Mouse (Mus musculus) C2C12 (cell line): ENCODE results near the gene Crebl2. TPM values are rescaled to one million over a fixed set of nuclear protein-coding genes. Genes with fewer than 3 reads are reported as not detected.

Experiments
- H3K27me3 ChIP-seq: one replicate; pipeline ENCODE4 v1.6.1; 2011; ENCODE audit not compliant: control insufficient read depth, insufficient read depth, insufficient read length
- H3K36me3 ChIP-seq: one replicate; pipeline ENCODE4 v1.6.1; 2011; ENCODE audit not compliant: control insufficient read depth, insufficient read depth
- H3K4me3 ChIP-seq: one replicate; pipeline ENCODE4 v1.5.1; 2011; ENCODE audit warnings: mild to moderate bottlenecking, control low read depth; ENCODE audit not compliant: poor library complexity, insufficient read depth, severe bottlenecking
- H3K79me2 ChIP-seq: one replicate; pipeline ENCODE4 v1.6.1; 2011; ENCODE audit not compliant: control insufficient read depth, insufficient read depth
- H3K79me3 ChIP-seq: one replicate; pipeline ENCODE4 v1.6.1; 2011; ENCODE audit warnings: low read depth, control low read depth
- H3ac ChIP-seq: one replicate; pipeline ENCODE3; 2011; ENCODE audit warnings: low read depth; ENCODE audit not compliant: control insufficient read depth, insufficient read length
- CEBPB ChIP-seq: IDR thresholded peaks from one replicate; pipeline ENCODE4 v1.6.1; 2011; ENCODE audit warnings: low read depth, mild to moderate bottlenecking, control low read depth, moderate library complexity
- CTCF ChIP-seq: IDR thresholded peaks from one replicate; pipeline ENCODE4 v1.5.1; 2011; ENCODE audit not compliant: control insufficient read depth, insufficient read depth, insufficient read length
- FOSL1 ChIP-seq: IDR thresholded peaks from one replicate; pipeline ENCODE4 v1.8.0; 2011; ENCODE audit warnings: mild to moderate bottlenecking, low read length; ENCODE audit not compliant: poor library complexity, insufficient read depth, severe bottlenecking
- MAX ChIP-seq: IDR thresholded peaks from one replicate; pipeline ENCODE4 v1.6.1; 2011; ENCODE audit warnings: mild to moderate bottlenecking, control low read depth
- MYOD1 ChIP-seq: IDR thresholded peaks from one replicate; pipeline ENCODE4 v1.6.1; 2011; ENCODE audit warnings: low read depth; ENCODE audit not compliant: control insufficient read depth, insufficient read length
- MYOG ChIP-seq: IDR thresholded peaks from one replicate; pipeline ENCODE4 v1.6.1; 2011; ENCODE audit not compliant: control insufficient read depth, insufficient read length; ENCODE audit errors: extremely low read depth
- USF1 ChIP-seq: IDR thresholded peaks from one replicate; pipeline ENCODE4 v1.6.1; 2011; ENCODE audit warnings: low read depth, mild to moderate bottlenecking, control low read depth, moderate library complexity
- polyA plus RNA-seq: library from polyadenylated mRNA; unstranded; fragments of >200 nt; fragmentation: generic; extraction: Trizol; gene quantifications from one replicate; pipeline ENCODE4 v1.2.1, GENCODE M21; 2012; ENCODE audit warnings: missing spikeins

Gene Crebl2
- polyA plus RNA-seq, 1 experiment = 0.74 TPM

DNA sequence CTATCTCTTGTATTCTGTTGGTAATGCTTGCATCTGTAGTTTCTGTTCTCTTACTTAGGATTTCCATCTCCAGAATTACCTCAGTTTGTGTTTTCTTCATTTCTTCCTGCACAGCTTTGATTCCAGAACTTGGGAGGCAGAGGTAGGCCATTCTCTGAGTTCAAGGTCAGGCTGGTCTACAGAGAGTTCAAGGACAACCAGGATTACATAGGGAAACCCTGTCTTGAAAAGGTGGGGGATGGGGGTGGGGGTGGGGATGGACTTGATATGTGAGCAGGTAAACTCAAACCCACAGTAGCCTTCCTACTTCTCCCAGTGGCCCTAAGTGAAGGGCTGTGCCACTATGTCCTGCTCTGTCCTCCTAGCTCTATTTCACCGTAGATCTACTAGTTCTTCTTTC, 16.9 kb upstream of the Crebl2 start:
- Histone ChIP-seq H3K4me3 (no peak overlapping the region), H3K36me3 (no peaks in the 10 kb centered on the region), H3K79me2 (no peaks in the 10 kb centered on the region), H3K27me3 (no peaks in the 10 kb centered on the region), H3K79me3 (no peaks in the 10 kb centered on the region), H3ac (no peak overlapping the region)
- TF ChIP-seq MAX (no peak), CEBPB (no peak), MYOG (no peak), USF1 (no peak), MYOD1 (no peak), FOSL1 (no peak)

DNA sequence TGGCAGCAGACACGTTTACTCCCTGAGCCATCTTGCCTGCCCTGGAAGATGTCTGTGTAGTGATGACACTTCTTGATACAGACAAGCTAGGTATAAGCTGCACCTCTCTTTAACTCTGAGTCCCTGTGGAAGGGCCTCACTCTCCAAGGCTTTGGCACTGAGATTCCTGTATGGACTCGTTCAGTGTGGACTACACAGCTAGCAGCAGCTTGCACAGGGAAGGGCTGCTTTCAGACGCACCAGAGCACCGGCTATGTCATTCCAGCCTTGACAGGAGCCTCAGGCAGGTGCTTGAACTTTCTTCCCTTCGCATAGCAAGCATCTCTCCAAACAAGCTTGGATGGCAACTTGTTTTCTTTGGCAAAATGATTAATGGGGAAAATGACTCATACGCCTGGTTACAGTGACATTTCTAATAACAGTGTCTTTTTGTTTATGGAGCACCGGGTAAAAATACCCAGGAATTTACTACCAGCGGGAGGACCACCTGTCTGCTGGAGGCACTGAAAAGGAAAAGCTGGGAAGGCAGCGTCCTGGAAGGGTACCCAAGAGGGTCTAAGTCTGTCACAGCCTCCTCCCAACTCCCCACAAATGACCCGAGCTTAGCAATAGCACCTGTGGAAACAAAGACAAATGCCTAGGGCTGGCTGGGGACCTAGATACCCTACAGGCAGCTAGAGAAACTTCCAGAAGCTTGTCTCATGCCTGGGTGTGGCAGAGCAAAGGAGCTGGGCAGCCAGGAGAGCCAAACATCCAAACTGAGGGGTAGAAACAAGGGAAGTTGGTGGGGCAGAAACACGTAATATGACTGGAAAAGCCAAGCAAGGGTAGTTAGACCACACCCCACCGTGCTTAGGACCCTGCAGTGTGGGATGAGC, 12.7 kb upstream of the Crebl2 start:
- H3K79me3 ChIP-seq = no peaks in the 10 kb centered on the region
- no peaks in the 10 kb centered on the region for H3K79me2 ChIP-seq
- no peak overlapping the region for H3K4me3 ChIP-seq
- H3K27me3 ChIP-seq = no peaks in the 10 kb centered on the region
- H3ac ChIP-seq = no peak overlapping the region
- H3K36me3 ChIP-seq = no peaks in the 10 kb centered on the region
- TF ChIP-seq MYOD1 (peak; percentile 31), MYOG (no peak), MAX (no peak), CTCF (no peak), FOSL1 (no peak)

DNA sequence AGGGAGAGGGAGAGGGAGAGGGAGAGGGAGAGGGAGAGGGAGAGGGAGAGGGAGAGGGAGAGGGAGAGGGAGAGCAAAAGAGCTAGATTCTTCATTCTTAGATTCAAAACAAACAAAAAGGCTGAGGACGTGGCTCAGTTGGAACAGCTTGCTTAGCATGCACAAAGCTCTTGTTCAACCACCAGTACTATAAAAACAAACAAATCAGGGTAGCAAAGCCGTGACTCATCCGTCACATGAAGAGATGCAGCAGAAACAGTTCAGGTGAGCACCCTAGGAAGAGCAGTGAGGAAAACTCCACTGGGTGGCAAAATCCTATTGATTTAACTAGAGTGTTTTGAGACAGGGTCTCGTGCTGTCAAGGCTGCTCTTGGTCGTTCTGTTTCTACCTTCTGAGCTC, 10.2 kb upstream of the Crebl2 start:
- H3K79me3 ChIP-seq = no peaks in the 10 kb centered on the region
- H3ac ChIP-seq = no peak overlapping the region
- no peaks in the 10 kb centered on the region for H3K27me3 ChIP-seq
- H3K4me3 ChIP-seq = no peak overlapping the region
- no peaks in the 10 kb centered on the region for H3K79me2 ChIP-seq
- TF ChIP-seq USF1 = no peak
- TF ChIP-seq MYOD1 = no peak
- TF ChIP-seq FOSL1 = no peak
- no peak for TF ChIP-seq CTCF
- TF ChIP-seq CEBPB = no peak
- no peak for TF ChIP-seq MAX
- no peak for TF ChIP-seq MYOG
- H3K36me3 ChIP-seq = no peaks in the 10 kb centered on the region

DNA sequence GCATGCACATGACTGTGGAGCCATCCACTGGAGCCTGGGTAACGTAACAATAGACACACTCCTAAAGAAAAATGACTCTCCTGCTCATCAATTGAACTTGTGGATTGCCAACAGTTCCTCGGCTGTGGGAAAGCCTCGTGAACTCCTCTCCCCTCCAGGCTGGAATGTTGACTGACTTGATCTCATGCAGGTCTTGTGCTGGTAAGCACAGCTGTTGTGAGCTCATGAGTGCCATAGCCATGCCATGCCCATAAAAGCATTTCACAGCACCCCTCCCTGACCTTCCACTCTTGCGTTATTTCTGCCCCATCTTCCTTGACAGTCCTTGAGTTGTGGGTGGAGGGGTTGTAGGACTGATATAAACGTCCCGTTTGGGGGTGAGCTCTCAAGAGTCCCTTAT, 9.5 kb upstream of the Crebl2 start:
- H3K79me3 ChIP-seq = no peaks in the 10 kb centered on the region
- no peak overlapping the region for H3K4me3 ChIP-seq
- no peaks in the 10 kb centered on the region for H3K27me3 ChIP-seq
- no peak for TF ChIP-seq FOSL1
- H3K36me3 ChIP-seq = no peaks in the 10 kb centered on the region
- H3K79me2 ChIP-seq = no peaks in the 10 kb centered on the region
- H3ac ChIP-seq = no peak overlapping the region

DNA sequence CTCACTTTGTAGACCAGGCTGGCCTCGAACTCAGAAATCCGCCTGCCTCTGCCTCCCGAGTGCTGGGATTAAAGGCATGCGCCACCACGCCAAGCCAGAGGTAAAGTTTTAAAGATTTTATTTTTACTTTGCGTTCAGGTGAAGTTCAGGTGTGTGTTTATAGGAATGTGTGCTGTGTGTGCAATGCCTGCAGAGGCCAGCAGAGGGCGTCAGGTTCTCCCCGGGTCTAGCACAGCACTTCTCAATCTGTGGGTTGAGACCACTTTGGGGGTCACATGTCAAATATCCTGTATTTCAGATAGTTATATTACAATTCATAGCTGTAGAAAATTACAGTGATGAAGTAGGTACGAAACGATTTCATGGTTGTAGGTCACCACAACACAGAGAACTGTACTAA, 7.1 kb upstream of the Crebl2 start:
- Histone ChIP-seq H3ac (no peak overlapping the region), H3K79me2 (no peaks in the 10 kb centered on the region), H3K27me3 (no peaks in the 10 kb centered on the region)

DNA sequence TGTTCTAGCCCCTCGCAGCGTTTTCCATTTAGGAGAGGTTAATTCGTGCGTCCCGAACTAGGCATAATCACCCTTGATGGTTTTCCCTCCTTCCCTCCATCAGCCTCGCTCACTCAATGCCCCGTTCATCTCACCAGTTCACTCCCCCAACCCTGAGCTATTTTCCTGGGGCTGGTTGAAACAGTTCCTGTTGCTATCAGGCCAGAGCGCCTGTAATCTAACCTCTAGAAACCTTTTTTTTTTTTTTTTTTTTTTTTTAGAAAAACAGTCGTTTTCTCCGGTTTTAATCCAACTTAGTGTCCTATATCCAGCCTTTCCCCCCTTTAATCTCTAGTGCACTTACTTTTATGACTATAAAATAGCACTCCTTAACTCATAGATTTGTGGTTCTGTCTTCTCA, 822 bp downstream of the Crebl2 start:
- Histone ChIP-seq H3K36me3 (no peaks in the 10 kb centered on the region), H3K27me3 (no peaks in the 10 kb centered on the region), H3K79me2 (no peaks in the 10 kb centered on the region), H3ac (no peak overlapping the region), H3K79me3 (no peaks in the 10 kb centered on the region), H3K4me3 (peak overlapping the region; percentile 52)
- TF ChIP-seq USF1 (no peak), MAX (no peak), MYOD1 (no peak), CTCF (no peak), CEBPB (no peak), MYOG (no peak), FOSL1 (no peak)

More for the DNA sequence above, 7.1 kb upstream of the Crebl2 start:
- no peak overlapping the region for H3K4me3 ChIP-seq
- H3K79me3 ChIP-seq = no peaks in the 10 kb centered on the region
- TF ChIP-seq MYOD1 = no peak
- TF ChIP-seq USF1 = no peak
- no peak for TF ChIP-seq FOSL1
- TF ChIP-seq CTCF = no peak
- no peak for TF ChIP-seq MAX
- no peak for TF ChIP-seq MYOG
- no peak for TF ChIP-seq CEBPB
- no peaks in the 10 kb centered on the region for H3K36me3 ChIP-seq
